Mouse (Mus musculus) hindbrain, embryonic 13.5 days (tissue): ENCODE results near the gene Rgs10. TPM values are rescaled to one million over a fixed set of nuclear protein-coding genes. Genes with fewer than 3 reads are reported as not detected.

ENCODE experiments used
- polyA plus RNA-seq: library from polyadenylated mRNA; unstranded; fragments of >200 nt; fragmentation: Nextera tagmentation; extraction: Ambion mirVana; gene quantifications from 2 replicates; pipeline ENCODE4 v1.2.1, GENCODE M21; 2015

The Rgs10 gene
- polyA plus RNA-seq, 1 experiment from 2014 or later, result 40.2 TPM

Other genes starting within 250 kb of the Rgs10 start
- 0.70 and 1.1 TPM in 2 replicates for gene Cox6a2, start 212.4 kb downstream of the Rgs10 start, polyA plus RNA-seq
- gene Armc5, start 181.4 kb downstream of the Rgs10 start, polyA plus RNA-seq, result 15.0 and 15.2 TPM in 2 replicates
- 10.6 and 11.4 TPM in 2 replicates for gene 9130023H24Rik, start 180.7 kb downstream of the Rgs10 start, polyA plus RNA-seq
- 27.9 and 31.0 TPM in 2 replicates for gene Tgfb1i1, start 171.9 kb downstream of the Rgs10 start, polyA plus RNA-seq
- gene Slc5a2, start 153.1 kb downstream of the Rgs10 start, polyA plus RNA-seq, result not detected in 2 replicates
- 17.2 and 20.3 TPM in 2 replicates for gene BC017158, start 120.6 kb downstream of the Rgs10 start, polyA plus RNA-seq
- gene Tial1, start 43.0 kb upstream of the Rgs10 start, polyA plus RNA-seq, result 34.3 and 36.2 TPM in 2 replicates
- gene Bag3, start 104.9 kb upstream of the Rgs10 start, polyA plus RNA-seq, result 3.2 and 3.3 TPM in 2 replicates
- gene Inpp5f, start 192.6 kb upstream of the Rgs10 start, polyA plus RNA-seq, result 305 and 308 TPM in 2 replicates